Mouse (Mus musculus) CD4-positive helper T cell, adult 2 months (primary cell): Measurements from ENCODE around the gene Tcl1b3.

ENCODE experiments used
- DNase-seq: peaks from one replicate; pipeline ENCODE4 v3.0.0-alpha.2; 2012; ENCODE audit warnings: low read depth, missing footprints, low spot score

The Tcl1b3 gene

DNA sequence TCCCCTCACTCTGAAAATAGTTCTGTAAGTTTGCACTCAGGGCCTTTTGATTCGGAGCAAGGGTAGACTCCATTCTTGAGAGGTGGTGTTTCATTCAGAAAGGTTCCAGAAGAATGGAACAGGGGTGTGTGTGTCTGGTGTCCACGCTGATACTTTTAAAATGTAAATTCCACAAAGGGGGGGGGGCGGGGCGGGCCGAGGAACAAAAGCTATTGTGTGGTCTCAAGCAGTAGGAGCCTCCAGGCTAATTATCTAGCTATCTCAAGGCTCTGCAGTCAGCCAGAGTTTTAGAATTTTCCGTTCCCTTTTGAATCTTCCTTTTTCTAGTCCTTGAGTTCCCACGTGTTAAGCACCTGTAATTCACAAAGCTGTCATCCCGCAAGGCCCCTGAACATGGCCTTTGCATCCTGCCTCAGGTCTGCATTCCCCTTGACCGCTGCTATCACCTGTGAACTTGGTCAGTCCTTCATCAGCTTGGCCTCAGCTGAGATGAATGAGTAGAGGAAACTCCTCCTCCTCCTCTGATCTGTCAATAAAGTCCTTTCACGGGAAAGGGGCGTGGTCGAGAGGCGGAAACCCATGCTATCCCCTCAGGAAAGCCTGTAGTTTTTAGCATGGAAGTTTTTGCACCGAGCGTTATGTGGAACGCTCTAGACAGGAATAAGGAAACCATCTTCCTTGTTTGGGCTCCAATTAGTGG lies 33.9 kb downstream of the Tcl1b3 start:
- no peak for DNase-seq

DNA sequence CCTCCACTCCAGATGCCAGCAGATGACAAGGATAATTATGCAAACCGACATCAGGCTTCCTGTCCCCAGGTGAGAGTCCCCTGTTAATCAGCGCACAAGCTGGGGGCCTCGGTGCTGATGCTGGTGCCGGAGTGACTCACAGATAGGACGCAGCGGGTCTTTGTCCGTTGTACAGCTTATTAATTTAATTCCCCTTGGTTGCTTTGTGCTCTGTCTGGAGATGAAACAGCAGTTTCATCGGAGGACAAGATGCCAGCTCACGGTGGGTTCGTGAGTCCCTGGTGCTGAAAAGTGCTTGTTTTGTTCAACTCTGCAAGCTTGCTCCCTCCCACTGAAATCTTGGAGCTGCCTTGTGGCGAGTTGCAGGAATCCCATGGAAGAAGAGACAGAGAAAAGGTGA lies 43.5 kb downstream of the Tcl1b3 start:
- no peak for DNase-seq

DNA sequence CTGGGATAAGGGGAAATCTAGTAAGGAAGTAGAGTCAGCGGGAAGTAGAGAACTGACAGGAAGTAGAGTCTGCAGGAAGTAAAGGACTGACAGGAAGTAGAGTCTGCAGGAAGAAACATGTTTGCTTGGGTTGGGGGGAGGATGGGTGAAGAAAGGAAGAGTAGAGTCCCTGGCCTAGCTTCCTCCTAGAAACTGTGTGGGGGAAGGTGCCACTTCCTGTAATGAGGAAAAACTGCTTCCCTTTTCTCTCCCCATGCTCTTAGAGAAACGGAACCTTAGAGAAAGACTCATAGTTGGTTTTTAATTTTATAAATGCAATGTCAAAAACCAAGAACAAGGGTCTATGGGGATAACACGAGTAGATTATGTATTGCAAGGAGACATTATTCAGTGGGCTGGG lies 44.2 kb downstream of the Tcl1b3 start:
- DNase-seq, result no peak

DNA sequence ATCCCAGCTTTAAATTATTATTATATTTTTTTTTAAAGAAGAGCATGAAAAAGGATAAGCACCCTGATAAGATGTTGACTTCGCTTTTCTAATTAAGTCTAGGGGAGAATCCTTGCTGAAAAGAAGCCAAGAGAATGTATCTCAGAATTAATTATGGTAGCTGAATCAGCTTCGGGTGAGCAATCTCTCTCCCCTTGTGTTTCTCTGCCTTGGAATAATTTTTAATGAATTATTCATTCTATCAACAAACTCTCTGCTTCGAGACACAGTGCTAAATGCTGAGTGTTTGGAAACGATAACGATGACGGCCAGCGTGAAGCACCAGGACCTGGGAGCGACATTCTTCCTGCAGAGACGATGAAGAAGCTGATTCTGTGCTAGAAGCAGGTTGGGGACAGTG lies 48.2 kb downstream of the Tcl1b3 start:
- no peak for DNase-seq
